30 mouse cellular contexts compared by ENCODE assay signal in the genomic region with DNA sequence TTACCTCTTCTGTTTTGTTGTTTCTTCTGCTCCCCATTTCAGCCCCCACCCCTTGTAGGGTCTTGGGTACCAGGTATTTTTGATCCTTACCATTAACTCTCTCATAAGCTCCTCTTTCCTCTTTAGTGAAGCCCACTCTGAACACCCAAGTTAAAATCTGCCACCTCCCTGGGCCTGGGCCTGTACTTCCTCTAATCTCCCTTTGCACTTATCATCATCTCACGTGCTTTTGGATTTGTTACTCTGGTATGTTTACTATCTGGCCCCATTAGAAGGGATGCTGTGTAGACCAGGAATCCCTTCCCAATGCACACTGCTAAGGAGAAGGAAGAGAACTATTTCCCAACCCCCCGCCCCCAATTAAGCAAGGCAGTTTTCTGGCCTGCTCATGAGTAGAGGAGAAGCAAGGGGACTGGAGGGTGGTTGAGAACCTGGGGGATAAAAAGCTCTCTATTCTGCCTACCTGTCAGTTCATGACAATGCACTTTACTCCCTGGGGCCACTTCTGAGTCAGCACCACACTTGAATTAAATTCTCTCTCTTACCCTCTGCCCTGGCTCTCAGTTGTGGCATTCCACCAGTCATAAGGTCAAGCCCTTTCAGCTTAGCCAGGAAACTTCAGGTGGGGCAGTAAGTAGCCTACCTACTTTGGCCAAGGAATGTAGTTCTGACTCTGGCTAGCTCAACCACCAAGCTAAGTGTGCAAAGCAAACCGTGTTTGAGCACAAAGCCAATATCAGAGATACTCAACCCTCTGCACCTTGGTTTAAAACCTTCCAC. TPM values are rescaled to one million over a fixed set of nuclear protein-coding genes. Genes with fewer than 3 reads are reported as not detected.
A peak's percentile ranks its signal among the peaks of the same experiment; 100 is the strongest.
DNase-seq lines count a peak whose midpoint lies in the region; ATAC-seq and TF ChIP-seq lines count a peak whose summit lies in the region.
"Had no signal": no experiment of that assay in that cellular context is flagged by ENCODE, and none has a peak within 500 bp of the region (broad histone marks: within the 10 kb centered on the region; RNA-seq: fewer than 3 reads in every experiment).

No protein-coding gene starts in this region.

- no peak overlapping the region for H3K27ac ChIP-seq in MEL (ENCODE audit: control insufficient read depth, low read depth, low read length)
- H3K27ac ChIP-seq in midbrain, embryonic 13.5 days = no peak overlapping the region
- no peak overlapping the region for H3K27ac ChIP-seq in gastrocnemius, adult 2 months
- no peak overlapping the region for H3K27ac ChIP-seq in neural tube, embryonic 15.5 days (replicated peaks)
- H3K27ac ChIP-seq: embryonic facial prominence, embryonic 12.5 days; heart, adult 2 months; hindbrain, embryonic 13.5 days; limb, embryonic 13.5 days; macrophage; midbrain, embryonic 10.5 days; neural tube, embryonic 12.5 days had no signal

- H3K4me2 ChIP-seq in midbrain, embryonic 13.5 days (replicated peaks) = no peak overlapping the region
- no peak overlapping the region for H3K4me2 ChIP-seq in neural tube, embryonic 15.5 days
- H3K4me2 ChIP-seq: embryonic facial prominence, embryonic 12.5 days; heart, embryonic 12.5 days; hindbrain, embryonic 13.5 days; limb, embryonic 13.5 days; liver, embryonic 11.5 days; neural tube, embryonic 12.5 days had no signal

- TF ChIP-seq POLR2A in MEL (IDR thresholded peaks at IDR 0.05; ENCODE audit: control insufficient read depth in 1 of 2, insufficient read depth in 1 of 2, low read depth in 1 of 2, low read length in 2 of 2, poor library complexity in 1 of 2) = no peak

- 98% methylated on average over 3 of the region's 3 CpGs for WGBS in midbrain, embryonic 13.5 days
- WGBS in neural tube, embryonic 15.5 days = 94% methylated on average over 3 of the region's 3 CpGs

- intact Hi-C loops in gastrocnemius, adult 2 months (cut with DNase I) = no loop called here

- TF ChIP-seq CTCF in MEL (IDR thresholded peaks at IDR 0.05 in 2 of 3, conservative IDR thresholded peaks at IDR 0.05 in 1 of 3; ENCODE audit: control insufficient read depth in 1 of 3, insufficient read depth in 1 of 3, low read depth in 2 of 3, low read length in 3 of 3, poor library complexity in 1 of 3, severe bottlenecking in 1 of 3) = no peak
- TF ChIP-seq CTCF in gastrocnemius, adult 2 months (IDR thresholded peaks at IDR 0.05) = no peak

- no peak overlapping the region for H3K9ac ChIP-seq in MEL (ENCODE audit: control insufficient read depth, low read depth, low read length, poor library complexity, severe bottlenecking)
- H3K9ac ChIP-seq in midbrain, embryonic 13.5 days (replicated peaks) = no peak overlapping the region
- H3K9ac ChIP-seq in neural tube, embryonic 15.5 days (replicated peaks) = no peak overlapping the region
- H3K9ac ChIP-seq: embryonic facial prominence, embryonic 12.5 days; heart, embryonic 12.5 days; hindbrain, embryonic 13.5 days; limb, embryonic 13.5 days; neural tube, embryonic 12.5 days had no signal

- TF ChIP-seq EP300 in MEL (IDR thresholded peaks at IDR 0.05; ENCODE audit: low read depth in 1 of 2, low read length in 2 of 2) = no peak

- ATAC-seq in midbrain, embryonic 13.5 days = no peak
- ATAC-seq in neural tube, embryonic 15.5 days (ENCODE audit: low FRiP score) = no peak
- ATAC-seq: forebrain, embryonic 14.5 days; intestine, embryonic 16.5 days had no signal

- no peaks in the 10 kb centered on the region; the same call in 1 of the 2 replicates for H3K79me2 ChIP-seq in MEL (ENCODE audit: control insufficient read depth, insufficient read depth, low read length, poor library complexity)

- peak; percentile 76 for DNase-seq in kidney, adult 11 months
- no peak for DNase-seq in kidney, postnatal 4 days
- DNase-seq in MEL (ENCODE audit: low read depth, low spot score) = no peak
- peak; percentile 63 to 74 for DNase-seq in kidney, postnatal 25 days
- DNase-seq in lung, postnatal 14 days = peak; percentile 6
- no peak for DNase-seq in gastrocnemius, adult 2 months
- DNase-seq: adrenal gland, postnatal 10 days; cerebellum, adult 11-12 months; cerebellum, adult 9-11 months; embryo, embryonic 11 days; heart, adult 2 months; heart, postnatal 4 days had no signal

- H3K36me3 ChIP-seq in MEL (ENCODE audit: control insufficient read depth in 1 of 2, insufficient read depth in 2 of 2, low read length in 2 of 2) = no peaks in the 10 kb centered on the region; a peak in 1 of 4 replicates
- H3K36me3 ChIP-seq in midbrain, embryonic 13.5 days = peaks cover 30% of the 10 kb centered on the region
- peaks cover 32% of the 10 kb centered on the region for H3K36me3 ChIP-seq in neural tube, embryonic 15.5 days

- H3K9me3 ChIP-seq in MEL (replicated peaks; ENCODE audit: insufficient read depth, low read length) = no peaks in the 10 kb centered on the region
- no peaks in the 10 kb centered on the region for H3K9me3 ChIP-seq in midbrain, embryonic 13.5 days
- H3K9me3 ChIP-seq in neural tube, embryonic 15.5 days (replicated peaks) = no peaks in the 10 kb centered on the region
- H3K9me3 ChIP-seq: embryonic facial prominence, embryonic 12.5 days; heart, embryonic 12.5 days; hindbrain, embryonic 13.5 days; limb, embryonic 13.5 days; midbrain, embryonic 10.5 days; neural tube, embryonic 12.5 days had no signal

- H3K27me3 ChIP-seq in MEL (ENCODE audit: control insufficient read depth in 1 of 2, insufficient read depth in 2 of 2, low read length in 2 of 2) = no peaks in the 10 kb centered on the region
- H3K27me3 ChIP-seq in midbrain, embryonic 13.5 days = no peaks in the 10 kb centered on the region
- H3K27me3 ChIP-seq in neural tube, embryonic 15.5 days (replicated peaks) = no peaks in the 10 kb centered on the region
- H3K27me3 ChIP-seq: CH12.LX; embryonic facial prominence, embryonic 12.5 days; heart, embryonic 12.5 days; hindbrain, embryonic 13.5 days; limb, embryonic 13.5 days; neural tube, embryonic 12.5 days had no signal

- no peak for TF ChIP-seq RAD21 in MEL (IDR thresholded peaks at IDR 0.05; ENCODE audit: low read depth, low read length)

- H3K4me1 ChIP-seq in MEL (ENCODE audit: control insufficient read depth in 1 of 2, insufficient read depth in 2 of 2, low read length in 2 of 2) = no peaks in the 10 kb centered on the region
- no peaks in the 10 kb centered on the region for H3K4me1 ChIP-seq in midbrain, embryonic 13.5 days (replicated peaks)
- H3K4me1 ChIP-seq in neural tube, embryonic 15.5 days = no peaks in the 10 kb centered on the region
- H3K4me1 ChIP-seq: embryonic facial prominence, embryonic 12.5 days; heart, embryonic 12.5 days; hindbrain, embryonic 13.5 days; limb, embryonic 13.5 days; midbrain, embryonic 10.5 days; neural tube, embryonic 12.5 days had no signal

- H3K4me3 ChIP-seq in MEL (ENCODE audit: control insufficient read depth in 1 of 2, insufficient read depth in 1 of 2, low read depth in 2 of 2, low read length in 2 of 2) = no peak overlapping the region
- no peak overlapping the region for H3K4me3 ChIP-seq in midbrain, embryonic 13.5 days (replicated peaks)
- no peak overlapping the region for H3K4me3 ChIP-seq in gastrocnemius, adult 2 months
- H3K4me3 ChIP-seq in neural tube, embryonic 15.5 days (replicated peaks) = no peak overlapping the region
- H3K4me3 ChIP-seq: embryonic facial prominence, embryonic 12.5 days; heart, adult 2 months; heart, embryonic 12.5 days; hindbrain, embryonic 13.5 days; limb, embryonic 13.5 days; midbrain, embryonic 10.5 days; myocyte; neural tube, embryonic 12.5 days had no signal

TF ChIP-seq in MEL, 35 proteins besides CTCF, POLR2A, EP300 and RAD21:
- TF ChIP-seq TAL1 (IDR thresholded peaks at IDR 0.05; ENCODE audit: low read length) = no peak
- TF ChIP-seq MYC (IDR thresholded peaks at IDR 0.05; ENCODE audit: low read depth, low read length) = no peak
- TF ChIP-seq BHLHE40 (IDR thresholded peaks at IDR 0.05; ENCODE audit: borderline replicate concordance, low read depth, low read length) = peak; percentile 75
- TF ChIP-seq ELF1 (IDR thresholded peaks at IDR 0.05; ENCODE audit: low read depth, low read length) = no peak
- no peak for TF ChIP-seq E2F4 (IDR thresholded peaks at IDR 0.05; ENCODE audit: borderline replicate concordance, low read depth, low read length)
- no peak for TF ChIP-seq UBTF (IDR thresholded peaks at IDR 0.05; ENCODE audit: borderline replicate concordance, insufficient read depth, low read depth, low read length)
- TF ChIP-seq MYB (IDR thresholded peaks at IDR 0.05; ENCODE audit: low read depth, low read length) = no peak
- TF ChIP-seq ZKSCAN1 (IDR thresholded peaks at IDR 0.05; ENCODE audit: low read depth, low read length) = no peak
TF ChIP-seq in MEL: peak in this region for 1.

RNA-seq across cellular contexts. Expression of a gene that starts 12.8 kb away (rescaled TPM):
- 21.3 and 26.4 TPM in 2 replicates for total RNA-seq in MEL (2012; rRNA removed)
- 10 to 100 TPM in 1 of 2 experiments, not detected in 1; 29.4 TPM for polyA plus RNA-seq in MEL (2012; ENCODE audit: insufficient read depth in 1 of 2, insufficient read length in 2 of 2, low read depth in 1 of 2, low replicate concordance in 2 of 2, missing spikeins in 1 of 2)
- 39.9 and 43.0 TPM in 2 replicates for polyA plus RNA-seq in midbrain, embryonic 13.5 days (2015; fragmentation: Nextera tagmentation; extraction: Ambion mirVana)
- 10 to 100 TPM; 16.8 to 21.4 TPM for total RNA-seq in gastrocnemius, adult 2 months (2021)
- polyA plus RNA-seq in neural tube, embryonic 15.5 days (2015; fragmentation: Nextera tagmentation; extraction: Ambion mirVana) = 45.4 and 46.1 TPM in 2 replicates

RNA-seq across cellular contexts. Expression of a gene that starts 25.4 kb away (rescaled TPM):
- 12.4 and 18.5 TPM in 2 replicates for total RNA-seq in MEL (2012; rRNA removed)
- polyA plus RNA-seq in MEL (2012; ENCODE audit: insufficient read depth in 1 of 2, insufficient read length in 2 of 2, low read depth in 1 of 2, low replicate concordance in 2 of 2, missing spikeins in 1 of 2) = 10 to 100 TPM in 1 of 2 experiments, not detected in 1; 35.8 TPM
- 0.16 TPM in 1 of 2 replicates, not detected in the other for polyA plus RNA-seq in midbrain, embryonic 13.5 days (2015; fragmentation: Nextera tagmentation; extraction: Ambion mirVana)
- total RNA-seq in gastrocnemius, adult 2 months (2021) = not detected
- 0.15 and 2.9 TPM in 2 replicates for polyA plus RNA-seq in neural tube, embryonic 15.5 days (2015; fragmentation: Nextera tagmentation; extraction: Ambion mirVana)
- total RNA-seq: ES-E14; gastrocnemius, adult 18-20 months; heart, adult 2 months; heart, postnatal 4 days; left cerebral cortex, postnatal 36 days had no signal
- polyA plus RNA-seq: C2C12; forebrain, embryonic 14.5 days; myocyte had no signal

Comparison
In these comparisons a context has a peak if more than half of its experiments do, and no peak if none do; other contexts are left out.
1. DNase-seq: peak in kidney, adult 11 months (single experiment), kidney, postnatal 25 days (2 of 2) and lung, postnatal 14 days (single experiment); none in kidney, postnatal 4 days (0 of 2), MEL (single experiment) and gastrocnemius, adult 2 months (single experiment).